Mouse (Mus musculus) hindbrain, postnatal 0 days (tissue): ENCODE results near the gene Map2k6. TPM values are rescaled to one million over a fixed set of nuclear protein-coding genes. Genes with fewer than 3 reads are reported as not detected.

Source experiments
- ATAC-seq: fragments of 200-750 bp; cut with Nextera tagmentation; 2 replicates; pipeline ENCODE4 v1.8.0; 2017; ENCODE audit warnings: mild to moderate bottlenecking, moderate TSS enrichment, moderate library complexity
- DNase-seq: peaks from one replicate; pipeline ENCODE4 v3.0.0-alpha.2; 2015; ENCODE audit warnings: low spot score
- H3K27ac ChIP-seq: fragments of 300-500 bp; sonication (generic); 2 replicates; pipeline ENCODE4 v1.5.1; 2014; ENCODE audit warnings: mild to moderate bottlenecking
- H3K27me3 ChIP-seq: fragments of 300-500 bp; sonication (generic); 2 replicates; pipeline ENCODE4 v1.6.1; 2014; ENCODE audit warnings: low read length, mixed read lengths; ENCODE audit not compliant: insufficient read depth
- H3K36me3 ChIP-seq: fragments of 300-500 bp; sonication (generic); 2 replicates; pipeline ENCODE4 v1.6.1; 2014; ENCODE audit warnings: low read length, mixed read lengths; ENCODE audit not compliant: insufficient read depth
- H3K4me1 ChIP-seq: fragments of 300-500 bp; sonication (generic); 2 replicates; pipeline ENCODE4 v1.6.1; 2014; ENCODE audit warnings: antibody characterized with exemption, low read length, mixed read lengths; ENCODE audit not compliant: insufficient read depth
- H3K4me2 ChIP-seq: fragments of 300-500 bp; sonication (generic); 2 replicates; pipeline ENCODE4 v1.6.1; 2014; ENCODE audit warnings: low read depth, mild to moderate bottlenecking, low read length, moderate library complexity, mixed read lengths
- H3K4me3 ChIP-seq: fragments of 300-500 bp; sonication (generic); 2 replicates; pipeline ENCODE4 v1.5.1; 2014; ENCODE audit warnings: low read length
- H3K9ac ChIP-seq: fragments of 300-500 bp; sonication (generic); replicated peaks from 2 replicates; pipeline ENCODE4 v1.6.1; 2014; ENCODE audit warnings: mild to moderate bottlenecking, low read length, moderate library complexity, mixed read lengths
- H3K9me3 ChIP-seq: fragments of 300-500 bp; sonication (generic); 2 replicates; pipeline ENCODE4 v1.6.1; 2016; ENCODE audit warnings: low read length, mixed read lengths
- CTCF ChIP-seq: IDR thresholded peaks from 2 replicates; pipeline ENCODE4 v1.5.1; 2016; ENCODE audit warnings: antibody characterized with exemption, control low read depth, low read depth
- WGBS: fragments of 180-500 bp; shearing (Covaris S2); extraction: QIAGEN DNeasy Blood & Tissue Kit; methylation state at CpG from one replicate; pipeline ENCODE4 v1.1.7; 2014; 5-methylcytosine and 5-hydroxymethylcytosine counted together
- polyA plus RNA-seq: library from polyadenylated mRNA; unstranded; fragments of >200 nt; fragmentation: Nextera tagmentation; extraction: Ambion mirVana; gene quantifications from 2 replicates; pipeline ENCODE4 v1.2.1, GENCODE M21; 2015
- total RNA-seq: library from RNA; depleted of rRNA; stranded (reverse); fragments of >200 nt; gene quantifications from 2 replicates; pipeline ENCODE4 v1.2.3, GENCODE M21; 2014

The Map2k6 gene
- total and polyA plus RNA-seq, 2 experiments from 2014 or later = 16.3 to 21.2 TPM

DNA sequence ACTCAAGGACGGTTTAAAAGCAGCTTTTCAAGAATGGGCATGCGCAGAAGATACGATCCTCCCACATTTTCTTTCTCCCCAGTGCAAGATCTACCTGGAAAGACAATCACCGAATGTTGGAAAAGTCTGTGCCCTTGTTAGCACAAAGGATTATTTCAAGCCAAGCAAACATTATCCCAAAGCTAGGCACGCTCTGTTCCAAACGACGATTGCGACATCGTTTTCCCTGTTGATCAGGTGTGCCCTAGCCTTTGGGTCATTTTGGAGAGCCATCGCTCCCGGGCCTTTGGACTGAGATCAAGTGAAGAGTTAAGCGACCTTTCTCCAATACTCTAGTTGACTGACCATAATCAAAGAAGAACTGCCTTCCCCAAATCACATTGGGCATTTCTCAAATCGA is 31.3 kb upstream of the Map2k6 start:
- no peak for ATAC-seq
- WGBS = 93% methylated on average over 13 of the region's 13 CpGs
- Histone ChIP-seq H3K27me3 (no peaks in the 10 kb centered on the region), H3K9ac (no peak overlapping the region), H3K4me2 (no peak overlapping the region), H3K9me3 (no peaks in the 10 kb centered on the region), H3K4me1 (no peaks in the 10 kb centered on the region), H3K4me3 (no peak overlapping the region), H3K36me3 (no peaks in the 10 kb centered on the region), H3K27ac (no peak overlapping the region)
- no peak for DNase-seq
- no peak for TF ChIP-seq CTCF

DNA sequence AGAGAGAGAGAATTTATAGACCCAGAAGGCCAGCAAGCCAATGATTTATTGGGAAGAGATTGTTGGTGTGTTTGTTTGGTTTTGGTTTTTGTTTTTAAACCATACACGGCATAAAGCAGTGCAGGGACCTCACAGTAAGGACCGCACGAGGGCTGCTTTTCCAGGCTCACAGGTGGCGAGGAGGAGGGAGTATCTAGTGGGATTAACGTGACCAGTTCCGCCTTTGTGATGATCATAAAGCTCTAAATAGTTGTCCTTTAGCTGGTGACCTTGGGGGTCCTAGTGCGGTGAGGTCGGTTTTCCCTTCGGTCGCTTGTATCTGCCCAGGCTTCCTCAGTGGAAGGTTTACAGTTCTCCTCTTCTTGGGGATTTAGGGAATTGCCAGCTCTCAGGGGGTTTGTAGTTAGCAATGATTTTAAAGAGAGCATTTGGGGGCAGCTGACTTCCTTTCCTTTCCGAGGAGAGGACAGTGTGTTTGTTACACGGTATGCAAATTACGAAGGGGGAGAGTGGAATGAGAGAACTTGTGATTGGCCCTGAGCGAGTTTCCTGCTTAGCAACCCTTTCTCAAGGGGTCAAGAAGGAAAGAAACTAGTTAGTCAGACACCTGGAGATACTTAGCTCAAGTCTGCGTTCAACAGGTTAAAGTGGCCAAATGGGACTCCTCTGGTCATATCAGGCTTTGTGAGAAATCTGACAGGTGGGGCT is 29.5 kb upstream of the Map2k6 start:
- WGBS = 31% methylated on average over 15 of the region's 15 CpGs
- Histone ChIP-seq H3K36me3 (no peaks in the 10 kb centered on the region), H3K4me3 (no peak overlapping the region), H3K4me1 (no peaks in the 10 kb centered on the region), H3K27me3 (no peaks in the 10 kb centered on the region), H3K9me3 (no peaks in the 10 kb centered on the region), H3K4me2 (no peak overlapping the region), H3K27ac (no peak overlapping the region), H3K9ac (no peak overlapping the region)
- DNase-seq = no peak
- no peak for ATAC-seq
- no peak for TF ChIP-seq CTCF

DNA sequence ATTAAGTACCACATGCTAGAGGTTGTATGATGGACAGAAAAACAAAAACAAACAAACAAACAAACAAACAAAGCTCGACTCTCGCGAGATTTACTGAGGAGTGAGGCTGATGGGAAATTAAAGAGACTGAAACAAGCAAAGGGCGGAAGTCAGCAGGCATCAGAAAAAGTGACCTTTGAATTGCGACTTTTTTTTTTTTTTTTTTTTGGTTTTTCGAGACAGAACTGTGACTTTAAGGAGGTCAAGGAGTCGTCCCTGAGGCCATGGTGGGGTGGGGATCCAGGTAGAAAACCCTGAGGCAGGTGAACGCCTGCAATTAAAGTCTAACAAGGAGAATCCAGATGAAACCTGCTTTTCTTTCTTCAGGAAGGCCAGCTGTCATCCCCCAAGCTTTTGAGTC is 27.1 kb upstream of the Map2k6 start:
- no peaks in the 10 kb centered on the region for H3K36me3 ChIP-seq
- no peak for TF ChIP-seq CTCF
- DNase-seq (no peak), ATAC-seq (no peak)
- H3K27ac ChIP-seq = no peak overlapping the region
- 75% methylated on average over 8 of the region's 8 CpGs for WGBS
- no peak overlapping the region for H3K4me3 ChIP-seq
- no peaks in the 10 kb centered on the region for H3K4me1 ChIP-seq
- H3K4me2 ChIP-seq = no peak overlapping the region
- H3K9ac ChIP-seq = no peak overlapping the region
- no peaks in the 10 kb centered on the region for H3K9me3 ChIP-seq
- no peaks in the 10 kb centered on the region for H3K27me3 ChIP-seq

DNA sequence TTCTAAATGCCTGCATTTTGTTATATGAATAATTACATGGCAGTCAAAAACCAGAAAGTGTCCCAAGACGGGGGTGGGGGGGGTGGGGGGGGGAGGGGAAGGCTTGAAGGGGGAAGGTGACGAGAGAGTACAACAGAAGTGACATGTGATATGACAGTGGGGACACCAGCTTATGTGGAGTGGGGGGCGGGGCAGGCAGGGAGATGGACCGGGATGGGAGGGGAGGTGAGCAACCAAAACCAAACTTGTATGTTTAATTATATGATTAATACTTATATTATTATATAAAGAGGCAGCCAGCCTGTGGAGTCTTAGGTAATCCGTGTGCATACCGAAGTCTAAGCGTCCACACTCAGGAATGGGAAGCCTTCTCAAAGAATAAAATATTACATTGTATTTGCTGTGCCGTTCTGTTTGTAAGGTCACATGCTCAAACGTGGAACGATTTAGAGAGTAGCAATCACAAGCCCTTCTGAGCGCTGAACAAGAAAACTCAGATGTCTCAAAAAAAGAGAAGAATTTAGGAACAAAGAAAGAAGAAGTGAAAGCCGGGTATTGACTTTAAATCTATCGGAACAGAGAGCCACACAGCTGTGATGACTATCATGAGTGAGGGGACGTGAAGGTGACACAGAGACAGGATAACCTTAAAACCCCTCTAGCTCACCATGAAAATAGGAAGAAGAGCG is 26.5 kb upstream of the Map2k6 start:
- H3K4me1 ChIP-seq = no peaks in the 10 kb centered on the region
- H3K27me3 ChIP-seq = no peaks in the 10 kb centered on the region
- WGBS = 78% methylated on average over 15 of the region's 15 CpGs
- no peak overlapping the region for H3K4me3 ChIP-seq
- no peaks in the 10 kb centered on the region for H3K36me3 ChIP-seq
- no peak overlapping the region for H3K4me2 ChIP-seq
- DNase-seq (no peak), ATAC-seq (no peak)
- no peaks in the 10 kb centered on the region for H3K9me3 ChIP-seq
- H3K27ac ChIP-seq = no peak overlapping the region
- no peak overlapping the region for H3K9ac ChIP-seq
- no peak for TF ChIP-seq CTCF

DNA sequence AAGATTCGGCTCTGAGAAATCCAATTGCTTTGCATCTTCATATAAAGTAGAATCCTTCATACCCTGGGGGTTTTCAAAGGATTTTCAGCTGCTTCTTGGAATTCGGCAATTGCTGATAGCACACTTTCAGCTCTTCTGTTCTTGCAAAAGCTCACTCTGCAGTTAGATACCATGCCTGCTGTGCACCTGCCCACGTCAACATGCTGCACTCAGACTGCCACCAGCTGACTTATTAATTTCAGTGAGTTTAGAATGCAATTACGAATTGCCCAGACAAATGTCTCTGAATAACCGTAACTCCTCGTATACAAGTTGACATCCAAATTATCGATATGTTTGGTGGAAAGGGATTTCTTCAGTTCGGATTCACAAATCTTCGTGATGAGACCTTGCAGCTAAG is 24.9 kb upstream of the Map2k6 start:
- ATAC-seq = no peak
- Histone ChIP-seq H3K4me3 (no peak overlapping the region), H3K27ac (no peak overlapping the region), H3K4me2 (no peak overlapping the region), H3K9ac (no peak overlapping the region), H3K27me3 (no peaks in the 10 kb centered on the region), H3K36me3 (no peaks in the 10 kb centered on the region), H3K4me1 (no peaks in the 10 kb centered on the region), H3K9me3 (no peaks in the 10 kb centered on the region)
- 74% methylated on average over 9 of the region's 9 CpGs for WGBS
- no peak for TF ChIP-seq CTCF
- DNase-seq = no peak

DNA sequence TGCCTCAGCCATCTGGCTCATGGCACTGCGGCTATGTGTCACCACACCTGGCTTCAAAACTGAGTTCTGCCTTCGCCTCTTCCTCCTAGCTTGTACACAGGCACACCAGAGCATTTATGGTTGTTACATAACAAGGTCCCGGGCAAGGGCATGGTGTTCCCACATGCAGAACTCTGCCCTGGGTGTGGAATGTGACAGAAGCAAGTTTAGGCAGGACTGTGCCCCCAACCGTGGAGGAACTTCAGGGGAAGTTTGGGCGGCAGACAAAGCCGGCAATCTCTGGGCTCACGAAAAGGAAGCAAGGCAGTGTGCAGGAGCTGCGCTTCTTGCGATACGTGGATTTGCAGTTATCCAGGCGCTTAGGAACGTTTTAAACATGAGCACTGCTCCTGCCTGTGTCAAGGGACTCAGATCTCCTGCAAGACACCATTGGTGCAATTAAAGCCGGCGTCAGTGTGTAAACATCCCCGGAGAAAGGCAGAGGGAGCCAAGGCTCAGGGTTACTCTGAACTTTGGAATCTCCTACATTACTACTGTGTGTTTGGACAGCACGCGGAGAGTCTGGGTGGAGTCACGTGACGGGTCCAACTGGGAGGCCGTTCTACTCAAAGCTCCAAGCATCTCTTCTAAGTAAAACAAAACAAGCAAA is 19.1 kb upstream of the Map2k6 start:
- no peaks in the 10 kb centered on the region for H3K36me3 ChIP-seq
- H3K4me3 ChIP-seq = peak overlapping the region; percentile 30
- peak; percentile 23; the same call in 1 of the 2 replicates for TF ChIP-seq CTCF
- H3K9me3 ChIP-seq = no peaks in the 10 kb centered on the region
- 0 out of 2 replicates have a peak overlapping the region, but pooled peaks have one; percentile 13 for H3K9ac ChIP-seq
- H3K27me3 ChIP-seq = no peaks in the 10 kb centered on the region
- ATAC-seq (peak; percentile 59; the same call in 1 of the 2 replicates), DNase-seq (peak; percentile 56)
- H3K4me2 ChIP-seq = peak overlapping the region; percentile 65
- H3K27ac ChIP-seq = no peak overlapping the region
- WGBS = 12% methylated on average over 20 of the region's 20 CpGs
- peaks cover 6% of the 10 kb centered on the region; the same call in 1 of the 2 replicates for H3K4me1 ChIP-seq

DNA sequence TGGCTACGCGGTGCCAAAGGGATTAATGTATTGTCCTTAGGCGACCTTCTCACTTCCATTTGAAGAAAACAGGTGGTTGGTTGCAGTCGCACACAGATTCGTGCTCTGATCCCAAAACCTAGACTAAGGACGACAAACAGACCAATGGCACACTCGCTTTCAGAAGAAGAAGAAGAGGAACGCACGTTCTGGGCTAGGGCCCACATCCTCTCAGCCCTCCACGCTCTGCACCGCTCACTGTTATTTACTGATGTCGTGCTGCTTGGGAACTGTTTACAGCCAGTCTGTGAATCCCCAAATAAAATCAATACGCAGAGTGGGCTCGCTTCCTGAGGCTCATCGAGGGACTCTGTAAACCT is 18.6 kb upstream of the Map2k6 start:
- Histone ChIP-seq H3K27ac (no peak overlapping the region), H3K9me3 (no peaks in the 10 kb centered on the region), H3K4me3 (peak overlapping the region; percentile 30), H3K4me2 (peak overlapping the region; percentile 65), H3K4me1 (peaks cover 6% of the 10 kb centered on the region; the same call in 1 of the 2 replicates), H3K36me3 (no peaks in the 10 kb centered on the region), H3K27me3 (no peaks in the 10 kb centered on the region), H3K9ac (0 out of 2 replicates have a peak overlapping the region, but pooled peaks have one; percentile 13)
- DNase-seq (no peak), ATAC-seq (no peak)
- WGBS = 26% methylated on average over 15 of the region's 15 CpGs
- TF ChIP-seq CTCF = no peak
